Mouse (Mus musculus): ENCODE data around the gene Ptpre.

DNA sequence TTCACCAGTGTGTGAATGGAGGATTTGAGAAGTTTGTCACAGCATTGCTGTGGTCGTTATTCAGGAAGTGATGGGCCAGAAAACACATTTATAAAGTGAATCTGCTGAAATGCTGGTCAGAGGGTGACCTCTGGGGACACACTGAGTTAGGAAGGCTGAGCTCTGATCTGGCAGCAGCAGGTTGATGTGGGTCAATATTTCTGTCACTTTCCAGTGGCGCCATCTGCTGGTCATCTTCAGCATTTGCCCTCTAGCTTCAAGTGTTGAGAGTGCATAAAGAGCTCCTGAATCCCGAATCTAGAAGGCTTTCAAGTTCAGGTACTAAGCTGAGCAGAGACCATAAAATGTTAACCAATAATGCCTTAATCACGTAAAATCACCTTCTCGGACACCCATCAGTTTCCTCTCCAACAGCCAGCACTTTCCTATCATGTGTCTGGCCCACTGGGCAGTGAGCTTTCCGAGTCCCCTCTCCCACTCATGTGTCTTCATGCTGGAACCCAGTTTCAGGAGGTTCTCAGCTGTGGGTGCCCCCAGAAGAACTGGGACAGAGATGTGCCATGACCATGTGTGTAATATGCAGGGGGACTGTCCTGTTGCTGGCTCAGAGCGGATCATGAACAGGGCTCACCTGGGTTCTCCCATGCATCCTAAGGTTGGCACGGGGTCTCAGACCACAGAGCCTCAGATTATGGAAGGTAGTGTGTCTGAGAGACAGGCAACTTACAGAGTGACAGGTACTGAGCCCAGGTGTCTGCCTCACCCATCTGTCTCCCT, 94.7 kb downstream of the Ptpre start:
- TF ChIP-seq POLR2A (IDR thresholded peaks at IDR 0.05; ENCODE audit: insufficient read length, low read depth) (no peak), TCF12 (IDR thresholded peaks at IDR 0.05; ENCODE audit: insufficient read depth, poor library complexity, severe bottlenecking) (no peak), MAX (IDR thresholded peaks at IDR 0.05; ENCODE audit: low read depth) (no peak)

Data from myocyte (in vitro differentiated cells).